In the genomic region with DNA sequence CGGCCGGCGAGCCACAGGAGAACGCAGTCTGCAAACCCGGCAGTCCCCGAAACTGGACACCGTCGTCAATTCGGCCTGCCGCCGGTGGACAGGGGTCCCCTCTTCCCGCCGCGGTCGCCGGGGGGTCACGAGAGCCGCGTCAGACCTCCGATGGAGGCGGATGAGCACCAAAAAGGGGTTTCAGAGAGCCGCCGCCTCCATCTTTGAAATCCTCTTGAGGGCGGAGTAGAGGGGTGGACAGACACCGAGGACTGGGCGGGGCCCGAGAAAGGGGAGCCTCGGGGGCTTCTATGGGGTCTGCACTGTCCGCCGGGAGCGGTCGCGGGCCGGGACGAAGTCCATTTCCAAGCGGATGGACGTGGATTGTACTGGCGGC, we compare ENCODE assay signal across 8 mouse cellular contexts. TPM values are rescaled to one million over a fixed set of nuclear protein-coding genes. Genes with fewer than 3 reads are reported as not detected.
A peak's percentile ranks its signal among the peaks of the same experiment; 100 is the strongest.
DNase-seq lines count a peak whose midpoint lies in the region; ATAC-seq lines count a peak whose summit lies in the region.

No protein-coding gene starts in this region.

- H3K4me2 ChIP-seq in forebrain, embryonic 12.5 days: peak overlapping the region; percentile 99
- peak overlapping the region; percentile 92 for H3K4me2 ChIP-seq in liver, embryonic 13.5 days

- peaks cover 55% of the 10 kb centered on the region for H3K36me3 ChIP-seq in heart, embryonic 10.5 days
- peaks cover 46% of the 10 kb centered on the region for H3K36me3 ChIP-seq in forebrain, embryonic 12.5 days (replicated peaks)
- H3K36me3 ChIP-seq in liver, embryonic 13.5 days: peaks cover 51% of the 10 kb centered on the region

- peak overlapping the region; percentile 98 for H3K9ac ChIP-seq in forebrain, embryonic 12.5 days
- H3K9ac ChIP-seq in liver, embryonic 13.5 days: peak overlapping the region; percentile 99

- H3K27me3 ChIP-seq in heart, embryonic 10.5 days (ENCODE audit: insufficient read depth, poor library complexity, severe bottlenecking): no peaks in the 10 kb centered on the region
- H3K27me3 ChIP-seq in forebrain, embryonic 12.5 days: no peaks in the 10 kb centered on the region
- no peaks in the 10 kb centered on the region for H3K27me3 ChIP-seq in liver, embryonic 13.5 days

- no peaks in the 10 kb centered on the region for H3K9me3 ChIP-seq in heart, embryonic 10.5 days
- H3K9me3 ChIP-seq in forebrain, embryonic 12.5 days: no peaks in the 10 kb centered on the region
- no peaks in the 10 kb centered on the region for H3K9me3 ChIP-seq in liver, embryonic 13.5 days (replicated peaks)

- WGBS in heart, embryonic 10.5 days: under 1% methylated on average over 37 of the region's 38 CpGs
- under 1% methylated on average over 30 of the region's 38 CpGs for WGBS in forebrain, embryonic 12.5 days
- 0% methylated on average over 38 of the region's 38 CpGs for WGBS in liver, embryonic 13.5 days (ENCODE audit: insufficient replicate concordance)

- no peak for DNase-seq in heart, embryonic 10.5 days (ENCODE audit: low spot score)
- DNase-seq in heart, adult 8-10 months (ENCODE audit: low spot score): no peak
- no peak for DNase-seq in liver, embryonic 13.5 days
- DNase-seq in T-cell, adult 2 months (ENCODE audit: low spot score): no peak
- no peak for DNase-seq in spleen, postnatal 14 days (ENCODE audit: low spot score in 2 of 2)
- no peak for DNase-seq in right cerebral cortex, postnatal 36 days (ENCODE audit: low spot score in 2 of 2)

- peak; percentile 16 for ATAC-seq in CD4-positive, CD25-positive, alpha-beta regulatory T cell, adult 4 months
- no peak; the same call in 1 of the 2 replicates for ATAC-seq in forebrain, embryonic 12.5 days (ENCODE audit: low FRiP score)
- peak; percentile 32 for ATAC-seq in liver, embryonic 13.5 days (ENCODE audit: low read depth)

- H3K27ac ChIP-seq in heart, embryonic 10.5 days: peak overlapping the region; percentile 98
- H3K27ac ChIP-seq in forebrain, embryonic 12.5 days: peak overlapping the region; percentile 100
- peak overlapping the region; percentile 89 for H3K27ac ChIP-seq in liver, embryonic 13.5 days

- H3K4me3 ChIP-seq in heart, embryonic 10.5 days: peak overlapping the region; percentile 83
- peak overlapping the region; percentile 99 for H3K4me3 ChIP-seq in forebrain, embryonic 12.5 days (replicated peaks)
- peak overlapping the region; percentile 100 for H3K4me3 ChIP-seq in liver, embryonic 13.5 days (replicated peaks)

- H3K4me1 ChIP-seq in heart, embryonic 10.5 days: peaks cover 14% of the 10 kb centered on the region
- H3K4me1 ChIP-seq in forebrain, embryonic 12.5 days: peaks cover 35% of the 10 kb centered on the region
- peaks cover 49% of the 10 kb centered on the region for H3K4me1 ChIP-seq in liver, embryonic 13.5 days (replicated peaks)

RNA-seq across cellular contexts. Expression of gene H2-DMa, which starts 0.5 kb away (rescaled TPM):
- polyA plus RNA-seq in heart, embryonic 10.5 days (2016; fragmentation: Nextera tagmentation; extraction: Ambion mirVana): 4.2 and 7.1 TPM in 2 replicates
- total RNA-seq in heart, adult 8-10 months (2022): 1 to 10 TPM; 2.2 to 3.9 (median 3.7) TPM
- polyA plus RNA-seq in CD4-positive, CD25-positive, alpha-beta regulatory T cell, adult 4 months (2017; shearing (Covaris generic)): 100 to 1,000 TPM; 144 to 205 TPM
- polyA plus RNA-seq in forebrain, embryonic 12.5 days (2016; fragmentation: Nextera tagmentation; extraction: Ambion mirVana): 9.1 and 9.6 TPM in 2 replicates
- 4.4 and 5.2 TPM in 2 replicates for polyA plus RNA-seq in liver, embryonic 13.5 days (2015; fragmentation: Nextera tagmentation; extraction: Ambion mirVana)

RNA-seq across cellular contexts. Expression of gene Brd2, which starts 3.6 kb away (rescaled TPM):
- polyA plus RNA-seq in heart, embryonic 10.5 days (2016; fragmentation: Nextera tagmentation; extraction: Ambion mirVana): 77.6 and 101 TPM in 2 replicates
- 10 to 100 TPM; 61.0 to 75.7 (median 69.8) TPM for total RNA-seq in heart, adult 8-10 months (2022)
- polyA plus RNA-seq in CD4-positive, CD25-positive, alpha-beta regulatory T cell, adult 4 months (2017; shearing (Covaris generic)): 100 to 1,000 TPM; 108 to 154 TPM
- 138 and 146 TPM in 2 replicates for polyA plus RNA-seq in forebrain, embryonic 12.5 days (2016; fragmentation: Nextera tagmentation; extraction: Ambion mirVana)
- polyA plus RNA-seq in liver, embryonic 13.5 days (2015; fragmentation: Nextera tagmentation; extraction: Ambion mirVana): 42.0 and 53.3 TPM in 2 replicates

RNA-seq across cellular contexts. Expression of gene H2-DMb2, which starts 24.2 kb away (rescaled TPM):
- 0.18 TPM in 1 of 2 replicates, not detected in the other for polyA plus RNA-seq in heart, embryonic 10.5 days (2016; fragmentation: Nextera tagmentation; extraction: Ambion mirVana)
- total RNA-seq in heart, adult 8-10 months (2022): 1 to 10 TPM in 2 of 4 experiments, under 1 TPM in 2; 0.65 to 1.1 (median 0.97) TPM
- polyA plus RNA-seq in CD4-positive, CD25-positive, alpha-beta regulatory T cell, adult 4 months (2017; shearing (Covaris generic)): 10 to 100 TPM in 1 of 2 experiments, 1 to 10 TPM in 1; 3.7 to 27.1 TPM
- polyA plus RNA-seq in forebrain, embryonic 12.5 days (2016; fragmentation: Nextera tagmentation; extraction: Ambion mirVana): not detected in 2 replicates
- 0.31 and 0.36 TPM in 2 replicates for polyA plus RNA-seq in liver, embryonic 13.5 days (2015; fragmentation: Nextera tagmentation; extraction: Ambion mirVana)

RNA-seq across cellular contexts. Expression of gene H2-Oa, which starts 26.7 kb away (rescaled TPM):
- 0.62 and 0.84 TPM in 2 replicates for polyA plus RNA-seq in heart, embryonic 10.5 days (2016; fragmentation: Nextera tagmentation; extraction: Ambion mirVana)
- under 1 TPM in 2 of 4 experiments, not detected in 2; 0.25 to 0.28 TPM for total RNA-seq in heart, adult 8-10 months (2022)
- polyA plus RNA-seq in CD4-positive, CD25-positive, alpha-beta regulatory T cell, adult 4 months (2017; shearing (Covaris generic)): 10 to 100 TPM; 56.0 to 68.2 TPM
- 0.27 and 0.41 TPM in 2 replicates for polyA plus RNA-seq in forebrain, embryonic 12.5 days (2016; fragmentation: Nextera tagmentation; extraction: Ambion mirVana)
- polyA plus RNA-seq in liver, embryonic 13.5 days (2015; fragmentation: Nextera tagmentation; extraction: Ambion mirVana): 0.39 and 0.41 TPM in 2 replicates

RNA-seq across cellular contexts. Expression of gene H2-DMb1, which starts 34.0 kb away (rescaled TPM):
- polyA plus RNA-seq in heart, embryonic 10.5 days (2016; fragmentation: Nextera tagmentation; extraction: Ambion mirVana): 0.23 and 0.29 TPM in 2 replicates
- 1 to 10 TPM; 1.8 to 3.0 (median 2.4) TPM for total RNA-seq in heart, adult 8-10 months (2022)
- 1 to 10 TPM; 3.4 to 6.2 TPM for polyA plus RNA-seq in CD4-positive, CD25-positive, alpha-beta regulatory T cell, adult 4 months (2017; shearing (Covaris generic))
- 0.38 and 0.69 TPM in 2 replicates for polyA plus RNA-seq in forebrain, embryonic 12.5 days (2016; fragmentation: Nextera tagmentation; extraction: Ambion mirVana)
- 0.54 and 0.62 TPM in 2 replicates for polyA plus RNA-seq in liver, embryonic 13.5 days (2015; fragmentation: Nextera tagmentation; extraction: Ambion mirVana)

Comparison
In these comparisons a context has a peak if more than half of its experiments do, and no peak if none do; other contexts are left out.
1. RNA of gene H2-DMa, which starts 0.5 kb away (polyA plus RNA-seq): 144 to 205 TPM in CD4-positive, CD25-positive, alpha-beta regulatory T cell, adult 4 months; 9.1 to 9.6 TPM in forebrain, embryonic 12.5 days, 4.2 to 7.1 TPM in heart, embryonic 10.5 days and 4.4 to 5.2 TPM in liver, embryonic 13.5 days; every median in the first group is over 10 times any median in the second.
2. Peak in every context shown above with its lines, with median percentiles within 50 percentile points of each other: H3K27ac ChIP-seq and H3K4me3 ChIP-seq.